Mouse (Mus musculus) adrenal gland, adult 8-10 months (tissue): ENCODE measurements at regions not wholly inside any gene's neighbourhood (a gene's known extent, or its start where the extent isn't known, plus 50 kb on each side); places are given as distances from the start of the nearest gene placed in this dataset.

Experiments
- DNase-seq: peaks from one replicate; pipeline ENCODE4 v3.0.0; 2022

- DNase-seq = no peak
These were observed 100.2 kb downstream of the Kctd12 start for GRCm38 (mm10) chr14:102882281-102882680.

GRCm38 (mm10) chr14:102880658-102881083, 101.8 kb downstream of the Kctd12 start:
- DNase-seq = no peak

- no peak for DNase-seq
These were observed 103.9 kb downstream of the Kctd12 start for GRCm38 (mm10) chr14:102878572-102878971.

GRCm38 (mm10) chr14:102868160-102868559, 114.3 kb downstream of the Kctd12 start:
- no peak for DNase-seq

- no peak for DNase-seq
These were observed 114.7 kb downstream of the Kctd12 start for GRCm38 (mm10) chr14:102867697-102868096.

- DNase-seq = peak; percentile 11
These were observed 115.9 kb downstream of the Kctd12 start for GRCm38 (mm10) chr14:102866511-102866910.

GRCm38 (mm10) chr14:102861694-102862093, 120.7 kb downstream of the Kctd12 start:
- no peak for DNase-seq

GRCm38 (mm10) chr14:102859361-102859871, 123.0 kb downstream of the Kctd12 start:
- DNase-seq = no peak

GRCm38 (mm10) chr14:102855264-102855840, 127.1 kb downstream of the Kctd12 start:
- no peak for DNase-seq

GRCm38 (mm10) chr14:102843700-102844099, 138.7 kb downstream of the Kctd12 start:
- no peak for DNase-seq

- DNase-seq = no peak
These were observed 144.8 kb downstream of the Kctd12 start for GRCm38 (mm10) chr14:102837602-102838001.

- DNase-seq = no peak
These were observed 147.2 kb downstream of the Kctd12 start for GRCm38 (mm10) chr14:102835118-102835769.

GRCm38 (mm10) chr14:102828442-102828841, 154.0 kb downstream of the Kctd12 start:
- DNase-seq = no peak

GRCm38 (mm10) chr14:102827756-102828384, 154.6 kb downstream of the Kctd12 start:
- DNase-seq = no peak

- DNase-seq = no peak
These were observed 156.9 kb downstream of the Kctd12 start for GRCm38 (mm10) chr14:102825525-102825924.

GRCm38 (mm10) chr14:102820663-102821062, 161.8 kb downstream of the Kctd12 start:
- no peak for DNase-seq

GRCm38 (mm10) chr14:102811678-102812081, 170.8 kb downstream of the Kctd12 start:
- DNase-seq = no peak

GRCm38 (mm10) chr14:102811022-102811421, 171.4 kb downstream of the Kctd12 start:
- no peak for DNase-seq

GRCm38 (mm10) chr14:102810121-102810921, 172.1 kb downstream of the Kctd12 start:
- peak; percentile 29 for DNase-seq

- peak; percentile 21 for DNase-seq
These were observed 176.2 kb downstream of the Kctd12 start for GRCm38 (mm10) chr14:102805936-102806923.

GRCm38 (mm10) chr14:102795676-102796075, 186.8 kb downstream of the Kctd12 start:
- DNase-seq = no peak
